Mouse (Mus musculus) myocyte (in vitro differentiated cells): ENCODE data around the gene Elf5.

Experiments
- CEBPB ChIP-seq: IDR thresholded peaks from 2 replicates; pipeline ENCODE4 v1.6.1; 2011; ENCODE audit warnings: mild to moderate bottlenecking, moderate library complexity; ENCODE audit not compliant: poor library complexity, insufficient read depth, severe bottlenecking
- MYOD1 ChIP-seq, 3 experiments: IDR thresholded peaks; one replicate each; pipeline ENCODE4 v1.6.1; 2011; ENCODE audit warnings: control low read depth in 2 of 3, low read depth in 2 of 3, mild to moderate bottlenecking in 2 of 3, moderate library complexity in 1 of 3; ENCODE audit not compliant: insufficient read length in 2 of 3, control insufficient read depth in 1 of 3
- MYOG ChIP-seq, 3 experiments: IDR thresholded peaks; one replicate each; pipeline ENCODE4 v1.6.1; 2011; ENCODE audit warnings: control low read depth in 2 of 3, low read depth in 2 of 3, mild to moderate bottlenecking in 2 of 3; ENCODE audit not compliant: insufficient read length in 2 of 3, control insufficient read depth in 1 of 3, insufficient read depth in 1 of 3
- POLR2A ChIP-seq: IDR thresholded peaks from one replicate; pipeline ENCODE4 v1.6.1; 2011; ENCODE audit warnings: low read depth, mild to moderate bottlenecking, control low read depth, moderate library complexity; ENCODE audit not compliant: insufficient read length
- POLR2AphosphoS2 ChIP-seq: IDR thresholded peaks from one replicate; pipeline ENCODE4 v1.6.1; 2011; ENCODE audit warnings: low read depth, control low read depth; ENCODE audit not compliant: insufficient read length
- TCF12 ChIP-seq: IDR thresholded peaks from one replicate; pipeline ENCODE4 v1.6.1; 2011; ENCODE audit warnings: mild to moderate bottlenecking, control low read depth; ENCODE audit not compliant: poor library complexity, insufficient read depth, severe bottlenecking
- USF1 ChIP-seq: IDR thresholded peaks from one replicate; pipeline ENCODE4 v1.6.1; 2011; ENCODE audit warnings: low read depth, mild to moderate bottlenecking, control low read depth, moderate library complexity

GRCm38 (mm10) chr2:103424349-103425026 lies 13.0 kb downstream of the Elf5 start:
- TF ChIP-seq CEBPB (no peak), MYOD1 (IDR thresholded peaks at IDR 0.05; ENCODE audit: control insufficient read depth in 1 of 3, insufficient read length in 2 of 3, low read depth in 2 of 3) (no peak), POLR2A (no peak), MYOG (IDR thresholded peaks at IDR 0.05; ENCODE audit: control insufficient read depth in 1 of 3, insufficient read depth in 1 of 3, insufficient read length in 2 of 3, low read depth in 2 of 3) (no peak), POLR2AphosphoS2 (no peak), USF1 (no peak), TCF12 (no peak)
